Mouse (Mus musculus) heart, adult 9 months (tissue): ENCODE measurements around the gene Kcnj13.

ENCODE experiments used
- DNase-seq, 2 experiments: peaks; one replicate each; pipeline ENCODE4 v3.0.0; 2022; ENCODE audit warnings: low spot score in 2 of 2

Gene Kcnj13

GRCm38 (mm10) chr1:87394594-87394993 lies at the start of gene Kcnj13:
Kcnj13 (minus strand) TSS chr1:87394729.
- no peak for DNase-seq

- DNase-seq: no peak
These were observed 42.1 kb upstream of the Kcnj13 start for GRCm38 (mm10) chr1:87436583-87436982.

GRCm38 (mm10) chr1:87435125-87435524 lies 40.6 kb upstream of the Kcnj13 start:
- no peak for DNase-seq

GRCm38 (mm10) chr1:87418733-87419132 lies 24.2 kb upstream of the Kcnj13 start:
- DNase-seq: no peak

- DNase-seq: no peak
These were observed 14.9 kb upstream of the Kcnj13 start for GRCm38 (mm10) chr1:87409380-87409779.

- no peak for DNase-seq
These were observed 11.5 kb upstream of the Kcnj13 start for GRCm38 (mm10) chr1:87406012-87406411.

- DNase-seq: no peak
These were observed 10.2 kb upstream of the Kcnj13 start for GRCm38 (mm10) chr1:87404710-87405109.

GRCm38 (mm10) chr1:87396923-87397586 lies 2.5 kb upstream of the Kcnj13 start:
- no peak for DNase-seq

- DNase-seq: no peak
These were observed 909 bp downstream of the Kcnj13 start for GRCm38 (mm10) chr1:87393444-87394195.

GRCm38 (mm10) chr1:87386436-87387092 lies 8.0 kb downstream of the Kcnj13 start:
- no peak for DNase-seq

- no peak for DNase-seq
These were observed 13.4 kb downstream of the Kcnj13 start for GRCm38 (mm10) chr1:87381152-87381551.

- no peak for DNase-seq
These were observed 14.6 kb downstream of the Kcnj13 start for GRCm38 (mm10) chr1:87379919-87380318.

GRCm38 (mm10) chr1:87378024-87378560 lies 16.4 kb downstream of the Kcnj13 start:
- DNase-seq: no peak

GRCm38 (mm10) chr1:87360276-87360675 lies 34.3 kb downstream of the Kcnj13 start:
- no peak for DNase-seq

- no peak for DNase-seq
These were observed 44.0 kb downstream of the Kcnj13 start for GRCm38 (mm10) chr1:87350576-87350975.
